Mouse (Mus musculus): ENCODE data around the gene Psen1. TPM values are rescaled to one million over a fixed set of nuclear protein-coding genes. Genes with fewer than 3 reads are reported as not detected.

Gene Psen1
- polyA plus RNA-seq, 1 experiment from 2014 or later, result 76.2 TPM

- H3K4me2 ChIP-seq, result no peak overlapping the region
- no peaks in the 10 kb centered on the region for H3K27me3 ChIP-seq (ENCODE audit: control insufficient read depth, insufficient read depth, low read length)
- H3K9me3 ChIP-seq (ENCODE audit: control insufficient read depth, low read length), result no peaks in the 10 kb centered on the region
- no peak for ATAC-seq (ENCODE audit: low FRiP score)
- 95% methylated on average over 5 of the region's 5 CpGs for WGBS
- H3K27ac ChIP-seq (ENCODE audit: low read depth, low read length), result no peak overlapping the region
- DNase-seq (ENCODE audit: low spot score, missing footprints), result no peak
- H3K4me1 ChIP-seq (ENCODE audit: control insufficient read depth, insufficient read depth, low read length), result peaks cover 5% of the 10 kb centered on the region
- no peak overlapping the region for H3K4me3 ChIP-seq (ENCODE audit: low read depth, low read length)
- H3K9ac ChIP-seq (ENCODE audit: low read length), result no peak overlapping the region
- H3K36me3 ChIP-seq (ENCODE audit: control insufficient read depth, insufficient read depth, low read length), result no peaks in the 10 kb centered on the region
These were observed 6.1 kb downstream of the Psen1 start for GRCm38 (mm10) chr12:83694011-83694410.

- ATAC-seq (ENCODE audit: low FRiP score), result no peak
- no peak overlapping the region for H3K4me2 ChIP-seq
- H3K9ac ChIP-seq (ENCODE audit: low read length), result no peak overlapping the region
- no peak overlapping the region for H3K4me3 ChIP-seq (ENCODE audit: low read depth, low read length)
- no peak overlapping the region for H3K27ac ChIP-seq (ENCODE audit: low read depth, low read length)
- H3K9me3 ChIP-seq (ENCODE audit: control insufficient read depth, low read length), result no peaks in the 10 kb centered on the region
- DNase-seq (ENCODE audit: low spot score, missing footprints), result no peak
- H3K27me3 ChIP-seq (ENCODE audit: control insufficient read depth, insufficient read depth, low read length), result no peaks in the 10 kb centered on the region
- H3K36me3 ChIP-seq (ENCODE audit: control insufficient read depth, insufficient read depth, low read length), result 0 out of 2 replicates have a peak, but pooled peaks cover 1% of the 10 kb centered on the region
- 94% methylated on average over 3 of the region's 3 CpGs for WGBS
- peaks cover 3% of the 10 kb centered on the region; the same call in 1 of the 2 replicates for H3K4me1 ChIP-seq (ENCODE audit: control insufficient read depth, insufficient read depth, low read length)
These were observed 6.7 kb downstream of the Psen1 start for GRCm38 (mm10) chr12:83694669-83695068.

GRCm38 (mm10) chr12:83698637-83699036 is 10.7 kb downstream of the Psen1 start:
- Histone ChIP-seq H3K9me3 (ENCODE audit: control insufficient read depth, low read length) (no peaks in the 10 kb centered on the region), H3K27ac (ENCODE audit: low read depth, low read length) (no peak overlapping the region), H3K4me2 (no peak overlapping the region), H3K4me3 (ENCODE audit: low read depth, low read length) (no peak overlapping the region), H3K27me3 (ENCODE audit: control insufficient read depth, insufficient read depth, low read length) (no peaks in the 10 kb centered on the region), H3K9ac (ENCODE audit: low read length) (no peak overlapping the region), H3K4me1 (ENCODE audit: control insufficient read depth, insufficient read depth, low read length) (no peaks in the 10 kb centered on the region), H3K36me3 (ENCODE audit: control insufficient read depth, insufficient read depth, low read length) (peaks cover 8% of the 10 kb centered on the region; the same call in 1 of the 2 replicates)
- ATAC-seq (ENCODE audit: low FRiP score) (no peak), DNase-seq (ENCODE audit: low spot score, missing footprints) (no peak)
- WGBS, result 89% methylated on average over 4 of the region's 4 CpGs

GRCm38 (mm10) chr12:83701608-83702007 is 13.7 kb downstream of the Psen1 start:
- Histone ChIP-seq H3K9ac (ENCODE audit: low read length) (no peak overlapping the region), H3K9me3 (ENCODE audit: control insufficient read depth, low read length) (no peaks in the 10 kb centered on the region), H3K27me3 (ENCODE audit: control insufficient read depth, insufficient read depth, low read length) (no peaks in the 10 kb centered on the region), H3K4me2 (no peak overlapping the region), H3K36me3 (ENCODE audit: control insufficient read depth, insufficient read depth, low read length) (peaks cover 8% of the 10 kb centered on the region; the same call in 1 of the 2 replicates), H3K27ac (ENCODE audit: low read depth, low read length) (no peak overlapping the region), H3K4me1 (ENCODE audit: control insufficient read depth, insufficient read depth, low read length) (no peaks in the 10 kb centered on the region), H3K4me3 (ENCODE audit: low read depth, low read length) (no peak overlapping the region)
- 90% methylated on average over 7 of the region's 7 CpGs for WGBS
- no peak for ATAC-seq (ENCODE audit: low FRiP score)
- no peak for DNase-seq (ENCODE audit: low spot score, missing footprints)

- Histone ChIP-seq H3K27me3 (ENCODE audit: control insufficient read depth, insufficient read depth, low read length) (no peaks in the 10 kb centered on the region), H3K9me3 (ENCODE audit: control insufficient read depth, low read length) (no peaks in the 10 kb centered on the region), H3K4me3 (ENCODE audit: low read depth, low read length) (no peak overlapping the region), H3K4me2 (no peak overlapping the region), H3K9ac (ENCODE audit: low read length) (no peak overlapping the region), H3K4me1 (ENCODE audit: control insufficient read depth, insufficient read depth, low read length) (no peaks in the 10 kb centered on the region), H3K27ac (ENCODE audit: low read depth, low read length) (no peak overlapping the region), H3K36me3 (ENCODE audit: control insufficient read depth, insufficient read depth, low read length) (peaks cover 8% of the 10 kb centered on the region; the same call in 1 of the 2 replicates)
- DNase-seq (ENCODE audit: low spot score, missing footprints) (no peak), ATAC-seq (ENCODE audit: low FRiP score) (no peak)
- 39% methylated on average over 4 of the region's 4 CpGs for WGBS
These were observed 14.8 kb downstream of the Psen1 start for GRCm38 (mm10) chr12:83702796-83703195.

- Histone ChIP-seq H3K4me1 (ENCODE audit: control insufficient read depth, insufficient read depth, low read length) (no peaks in the 10 kb centered on the region), H3K4me3 (ENCODE audit: low read depth, low read length) (no peak overlapping the region), H3K36me3 (ENCODE audit: control insufficient read depth, insufficient read depth, low read length) (no peaks in the 10 kb centered on the region), H3K4me2 (no peak overlapping the region), H3K9ac (ENCODE audit: low read length) (no peak overlapping the region), H3K27me3 (ENCODE audit: control insufficient read depth, insufficient read depth, low read length) (no peaks in the 10 kb centered on the region), H3K27ac (ENCODE audit: low read depth, low read length) (no peak overlapping the region), H3K9me3 (ENCODE audit: control insufficient read depth, low read length) (no peaks in the 10 kb centered on the region)
- WGBS, result 96% methylated on average over 4 of the region's 4 CpGs
- DNase-seq (ENCODE audit: low spot score, missing footprints) (no peak), ATAC-seq (ENCODE audit: low FRiP score) (no peak)
These were observed 19.0 kb downstream of the Psen1 start for GRCm38 (mm10) chr12:83706951-83707350.

GRCm38 (mm10) chr12:83708160-83709092 is 20.5 kb downstream of the Psen1 start:
- no peaks in the 10 kb centered on the region for H3K27me3 ChIP-seq (ENCODE audit: control insufficient read depth, insufficient read depth, low read length)
- DNase-seq (ENCODE audit: low spot score, missing footprints) (no peak), ATAC-seq (ENCODE audit: low FRiP score) (no peak)
- H3K9ac ChIP-seq (ENCODE audit: low read length), result no peak overlapping the region
- no peaks in the 10 kb centered on the region for H3K4me1 ChIP-seq (ENCODE audit: control insufficient read depth, insufficient read depth, low read length)
- H3K9me3 ChIP-seq (ENCODE audit: control insufficient read depth, low read length), result no peaks in the 10 kb centered on the region
- no peak overlapping the region for H3K4me2 ChIP-seq
- H3K4me3 ChIP-seq (ENCODE audit: low read depth, low read length), result no peak overlapping the region
- no peaks in the 10 kb centered on the region; the same call in 1 of the 2 replicates for H3K36me3 ChIP-seq (ENCODE audit: control insufficient read depth, insufficient read depth, low read length)
- WGBS, result 89% methylated on average over 7 of the region's 7 CpGs
- H3K27ac ChIP-seq (ENCODE audit: low read depth, low read length), result no peak overlapping the region

- H3K4me2 ChIP-seq, result no peak overlapping the region
- no peak overlapping the region for H3K9ac ChIP-seq (ENCODE audit: low read length)
- H3K4me3 ChIP-seq (ENCODE audit: low read depth, low read length), result no peak overlapping the region
- WGBS, result 92% methylated on average over 2 of the region's 2 CpGs
- ATAC-seq (ENCODE audit: low FRiP score), result no peak
- no peaks in the 10 kb centered on the region for H3K9me3 ChIP-seq (ENCODE audit: control insufficient read depth, low read length)
- no peak for DNase-seq (ENCODE audit: low spot score, missing footprints)
- H3K27me3 ChIP-seq (ENCODE audit: control insufficient read depth, insufficient read depth, low read length), result no peaks in the 10 kb centered on the region
- no peaks in the 10 kb centered on the region; the same call in 1 of the 2 replicates for H3K36me3 ChIP-seq (ENCODE audit: control insufficient read depth, insufficient read depth, low read length)
- no peak overlapping the region for H3K27ac ChIP-seq (ENCODE audit: low read depth, low read length)
- H3K4me1 ChIP-seq (ENCODE audit: control insufficient read depth, insufficient read depth, low read length), result no peaks in the 10 kb centered on the region
These were observed 22.0 kb downstream of the Psen1 start for GRCm38 (mm10) chr12:83709934-83710333.

GRCm38 (mm10) chr12:83713749-83714148 is 25.8 kb downstream of the Psen1 start:
- Histone ChIP-seq H3K27me3 (ENCODE audit: control insufficient read depth, insufficient read depth, low read length) (no peaks in the 10 kb centered on the region), H3K4me1 (ENCODE audit: control insufficient read depth, insufficient read depth, low read length) (no peaks in the 10 kb centered on the region), H3K36me3 (ENCODE audit: control insufficient read depth, insufficient read depth, low read length) (no peaks in the 10 kb centered on the region; the same call in 1 of the 2 replicates), H3K27ac (ENCODE audit: low read depth, low read length) (no peak overlapping the region), H3K4me3 (ENCODE audit: low read depth, low read length) (no peak overlapping the region), H3K9me3 (ENCODE audit: control insufficient read depth, low read length) (no peaks in the 10 kb centered on the region), H3K4me2 (no peak overlapping the region), H3K9ac (ENCODE audit: low read length) (no peak overlapping the region)
- DNase-seq (ENCODE audit: low spot score, missing footprints), result peak; percentile 90
- 65% methylated on average over 2 of the region's 2 CpGs for WGBS
- no peak for ATAC-seq (ENCODE audit: low FRiP score)

All from midbrain, embryonic 11.5 days (tissue).